Mouse (Mus musculus) heart, postnatal 10 days (tissue): Measurements from ENCODE around the gene Vps13a. TPM values are rescaled to one million over a fixed set of nuclear protein-coding genes. Genes with fewer than 3 reads are reported as not detected.
"Not testable (repeated sequence)": the region's sequence is repeated elsewhere in the genome, so short reads cannot be mapped to it uniquely, and the experiment has no call there.

Source experiments
- DNase-seq, 2 experiments: peaks; one replicate each; pipeline ENCODE4 v3.0.0; 2021
- intact Hi-C: fragments of 180-260 bp; cut with DNase I; formaldehyde crosslinking; loops from one replicate; pipeline ENCODE4 v1.15.1; 2025
- total RNA-seq, 2 experiments: library from RNA; stranded (reverse); gene quantifications; 2 replicates each; pipeline ENCODE4 v1.2.3; 2021

Vps13a gene
- total RNA-seq = 10 to 100 TPM; 21.7 to 28.5 TPM

GRCm38 (mm10) chr19:16780790-16781384, at the start of gene Vps13a:
Gene Vps13a, minus strand, starts transcription at chr19:16780933.
- intact Hi-C loops = loop anchor here (5.0 kb wide), 1 partner anchor 54 kb away; no protein-coding TSS in a partner anchor
- DNase-seq = peak; percentile 92

- no peak for DNase-seq
- intact Hi-C loops = no loop called here
Measured at GRCm38 (mm10) chr19:16827657-16828056, 46.9 kb upstream of the Vps13a start.

GRCm38 (mm10) chr19:16825228-16825627, 44.5 kb upstream of the Vps13a start:
- no peak for DNase-seq
- intact Hi-C loops = no loop called here

- intact Hi-C loops = no loop called here
Measured at GRCm38 (mm10) chr19:16814848-16815247, 34.1 kb upstream of the Vps13a start.

GRCm38 (mm10) chr19:16813306-16813705, 32.6 kb upstream of the Vps13a start:
- no peak for DNase-seq
- intact Hi-C loops = no loop called here

More at GRCm38 (mm10) chr19:16814848-16815247, 34.1 kb upstream of the Vps13a start:
- no peak for DNase-seq

GRCm38 (mm10) chr19:16812072-16812608, 31.4 kb upstream of the Vps13a start:
- intact Hi-C loops = no loop called here
- DNase-seq = no peak

- intact Hi-C loops = no loop called here
- DNase-seq = no peak
Measured at GRCm38 (mm10) chr19:16805102-16805501, 24.4 kb upstream of the Vps13a start.

GRCm38 (mm10) chr19:16804578-16804977, 23.8 kb upstream of the Vps13a start:
- intact Hi-C loops = loop anchor here (5.0 kb wide), 1 partner anchor 68 kb away; the partner anchor contains the start of gene Foxb2

GRCm38 (mm10) chr19:16802707-16803106, 22.0 kb upstream of the Vps13a start:
- DNase-seq = peak; percentile 46 to 64
- intact Hi-C loops = loop anchor here (1.0 to 5.0 kb wide), 3 partner anchors 70 to 228 kb away; partner anchors contain the start of gene Foxb2

More at GRCm38 (mm10) chr19:16804578-16804977, 23.8 kb upstream of the Vps13a start:
- no peak for DNase-seq

- DNase-seq = no peak
- intact Hi-C loops = loop anchor here (1.0 to 5.0 kb wide), 3 partner anchors 70 to 228 kb away; partner anchors contain the start of gene Foxb2
Measured at GRCm38 (mm10) chr19:16802123-16802522, 21.4 kb upstream of the Vps13a start.

GRCm38 (mm10) chr19:16797923-16798322, 17.2 kb upstream of the Vps13a start:
- intact Hi-C loops = no loop called here

GRCm38 (mm10) chr19:16794486-16794885, 13.8 kb upstream of the Vps13a start:
- intact Hi-C loops, DNase-seq: not testable (repeated sequence)

More at GRCm38 (mm10) chr19:16797923-16798322, 17.2 kb upstream of the Vps13a start:
- DNase-seq = no peak

GRCm38 (mm10) chr19:16789930-16790329, 9.2 kb upstream of the Vps13a start:
- DNase-seq = no peak
- intact Hi-C loops = no loop called here

GRCm38 (mm10) chr19:16784879-16785278, 4.1 kb upstream of the Vps13a start:
- intact Hi-C loops = loop anchor here (5.0 kb wide), 1 partner anchor 58 kb away; no protein-coding TSS in a partner anchor
- peak in 1 of 2 experiments; percentile 30 for DNase-seq

- DNase-seq = no peak
- intact Hi-C loops = loop anchor here (5.0 kb wide), 1 partner anchor 54 kb away; no protein-coding TSS in a partner anchor
Measured at GRCm38 (mm10) chr19:16781406-16782019, 780 bp upstream of the Vps13a start.

- intact Hi-C loops = loop anchor here (5.0 kb wide), 1 partner anchor 53 kb away; no protein-coding TSS in a partner anchor
Measured at GRCm38 (mm10) chr19:16780251-16780783, 416 bp downstream of the Vps13a start.

GRCm38 (mm10) chr19:16779786-16780185, 947 bp downstream of the Vps13a start:
- no peak for DNase-seq
- intact Hi-C loops = loop anchor here (5.0 kb wide), 1 partner anchor 52 kb away; no protein-coding TSS in a partner anchor

More at GRCm38 (mm10) chr19:16780251-16780783, 416 bp downstream of the Vps13a start:
- peak; percentile 57 to 59 for DNase-seq

GRCm38 (mm10) chr19:16779281-16779680, 1.5 kb downstream of the Vps13a start:
- peak; percentile 13 to 27 for DNase-seq
- intact Hi-C loops = no loop called here

- no peak for DNase-seq
- intact Hi-C loops = no loop called here
Measured at GRCm38 (mm10) chr19:16778578-16778977, 2.2 kb downstream of the Vps13a start.

- intact Hi-C loops = no loop called here
- no peak for DNase-seq
Measured at GRCm38 (mm10) chr19:16777901-16778300, 2.8 kb downstream of the Vps13a start.

GRCm38 (mm10) chr19:16777391-16777790, 3.3 kb downstream of the Vps13a start:
- intact Hi-C loops, DNase-seq: not testable (repeated sequence)
